Mouse (Mus musculus): ENCODE results near the gene Klk6. TPM values are rescaled to one million over a fixed set of nuclear protein-coding genes. Genes with fewer than 3 reads are reported as not detected.

The Klk6 gene
- polyA plus RNA-seq, 1 experiment from 2014 or later = not detected

DNA sequence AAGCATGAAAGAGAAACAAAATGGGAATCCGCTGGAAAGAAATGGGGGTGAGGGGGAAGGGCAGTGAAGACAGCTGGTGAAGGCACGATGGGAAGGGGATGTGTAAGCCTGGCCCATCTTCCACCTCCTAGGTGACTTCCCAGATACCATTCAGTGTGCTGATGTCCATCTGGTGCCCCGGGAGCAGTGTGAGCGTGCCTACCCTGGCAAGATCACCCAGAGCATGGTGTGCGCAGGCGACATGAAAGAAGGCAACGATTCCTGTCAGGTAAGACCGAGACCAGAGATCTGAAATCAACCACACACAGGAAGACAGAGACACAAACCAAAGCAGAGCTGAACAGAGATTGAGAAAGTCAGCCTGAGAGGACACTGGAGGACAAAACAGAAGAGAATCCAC is 4.7 kb downstream of the Klk6 start:
- no peak overlapping the region for H3K4me3 ChIP-seq (ENCODE audit: low read depth, low read length)
- no peaks in the 10 kb centered on the region for H3K27me3 ChIP-seq (ENCODE audit: control insufficient read depth, insufficient read depth, low read length)
- H3K9ac ChIP-seq (replicated peaks; ENCODE audit: low read length) = no peak overlapping the region
- H3K27ac ChIP-seq (replicated peaks; ENCODE audit: low read depth, low read length) = no peak overlapping the region
- WGBS = 89% methylated on average over 8 of the region's 8 CpGs
- H3K4me1 ChIP-seq (ENCODE audit: control insufficient read depth, insufficient read depth, low read length) = no peaks in the 10 kb centered on the region
- ATAC-seq (replicated peaks; ENCODE audit: insufficient number of reproducible peaks, low FRiP score, low TSS enrichment, low read depth) (no peak), DNase-seq (ENCODE audit: low spot score) (no peak)
- H3K9me3 ChIP-seq (replicated peaks; ENCODE audit: control insufficient read depth, low read length) = no peaks in the 10 kb centered on the region
- no peak overlapping the region for H3K4me2 ChIP-seq (ENCODE audit: low read depth, low read length)
- no peaks in the 10 kb centered on the region for H3K36me3 ChIP-seq (replicated peaks; ENCODE audit: control insufficient read depth, insufficient read depth, low read depth, low read length)

DNA sequence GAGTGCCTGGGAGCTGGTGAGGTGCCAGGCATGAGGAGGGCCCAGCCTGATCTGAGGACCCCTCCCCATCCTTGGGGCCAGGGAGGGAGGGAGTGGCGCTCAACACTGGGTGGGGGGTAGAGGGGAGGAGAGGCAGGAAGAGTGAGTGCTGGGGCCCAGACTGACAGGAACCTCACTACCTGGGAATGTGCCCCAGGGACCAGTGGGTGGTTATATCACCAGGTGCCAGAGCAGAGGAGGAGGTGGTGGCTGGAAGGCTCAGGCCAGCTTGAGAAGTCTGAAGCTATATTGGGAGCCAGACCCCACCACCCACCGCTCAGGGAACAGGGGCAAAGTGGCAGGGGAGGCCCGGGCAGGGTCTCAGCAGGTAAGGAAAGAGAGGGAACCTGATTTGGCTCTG is 17.4 kb downstream of the Klk6 start, which contains the start of gene Klk5:
Klk5 (plus strand) TSS at position 271 of the 400 bp plus-strand sequence.
- H3K4me1 ChIP-seq (ENCODE audit: control insufficient read depth, insufficient read depth, low read length) = no peaks in the 10 kb centered on the region
- DNase-seq (ENCODE audit: low spot score) = no peak
- H3K27ac ChIP-seq (replicated peaks; ENCODE audit: low read depth, low read length) = no peak within 1 kb of the TSS
- whole genome bisulfite sequencing = 43% methylated on average over 3 of the region's 3 CpGs
- ATAC-seq (replicated peaks; ENCODE audit: insufficient number of reproducible peaks, low FRiP score, low TSS enrichment, low read depth) = no peak
- no peak within 1 kb of the TSS for H3K4me3 ChIP-seq (ENCODE audit: low read depth, low read length)
- no peaks in the 10 kb centered on the region for H3K9me3 ChIP-seq (replicated peaks; ENCODE audit: control insufficient read depth, low read length)
- no peak within 1 kb of the TSS; the same call in 1 of the 2 replicates for H3K4me2 ChIP-seq (ENCODE audit: low read depth, low read length)
- H3K27me3 ChIP-seq (ENCODE audit: control insufficient read depth, insufficient read depth, low read length) = no peaks in the 10 kb centered on the region
- H3K9ac ChIP-seq (replicated peaks; ENCODE audit: low read length) = no peak within 1 kb of the TSS
- no peaks in the 10 kb centered on the region for H3K36me3 ChIP-seq (replicated peaks; ENCODE audit: control insufficient read depth, insufficient read depth, low read depth, low read length)

- ATAC-seq (replicated peaks; ENCODE audit: insufficient number of reproducible peaks, low FRiP score, low TSS enrichment, low read depth) (no peak), DNase-seq (ENCODE audit: low spot score) (no peak)
- Histone ChIP-seq H3K4me2 (ENCODE audit: low read depth, low read length) (no peak overlapping the region), H3K4me1 (ENCODE audit: control insufficient read depth, insufficient read depth, low read length) (no peaks in the 10 kb centered on the region), H3K9ac (replicated peaks; ENCODE audit: low read length) (no peak overlapping the region), H3K36me3 (replicated peaks; ENCODE audit: control insufficient read depth, insufficient read depth, low read depth, low read length) (no peaks in the 10 kb centered on the region), H3K9me3 (replicated peaks; ENCODE audit: control insufficient read depth, low read length) (no peaks in the 10 kb centered on the region), H3K4me3 (ENCODE audit: low read depth, low read length) (no peak overlapping the region), H3K27ac (replicated peaks; ENCODE audit: low read depth, low read length) (no peak overlapping the region), H3K27me3 (ENCODE audit: control insufficient read depth, insufficient read depth, low read length) (no peaks in the 10 kb centered on the region)
- WGBS = 88% methylated on average over 4 of the region's 4 CpGs
Measured at GRCm38 (mm10) chr7:43843801-43844200, 19.5 kb downstream of the Klk6 start.

DNA sequence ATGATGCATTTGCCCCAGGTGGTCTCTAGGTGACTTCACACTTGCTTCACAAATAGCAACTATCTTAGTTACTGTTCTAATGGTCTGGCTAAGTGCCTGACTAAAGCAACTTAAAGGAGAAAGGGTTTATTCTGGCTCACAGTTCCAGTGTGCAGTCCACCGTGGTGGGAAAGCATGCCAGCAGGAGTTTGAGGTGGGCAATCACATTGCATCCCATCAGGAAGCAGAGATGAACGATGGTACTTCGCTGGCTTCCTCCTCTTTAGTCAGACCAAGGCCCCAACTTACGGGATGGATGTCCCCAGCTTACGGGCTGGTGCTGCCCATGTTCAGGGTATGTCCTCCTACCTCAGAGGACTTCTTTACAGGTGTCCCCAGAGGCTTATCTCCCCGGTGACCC is 27.3 kb downstream of the Klk6 start:
- no peak overlapping the region for H3K4me3 ChIP-seq (ENCODE audit: low read depth, low read length)
- no peak overlapping the region for H3K27ac ChIP-seq (replicated peaks; ENCODE audit: low read depth, low read length)
- no peak overlapping the region for H3K9ac ChIP-seq (replicated peaks; ENCODE audit: low read length)
- no peaks in the 10 kb centered on the region for H3K36me3 ChIP-seq (replicated peaks; ENCODE audit: control insufficient read depth, insufficient read depth, low read depth, low read length)
- H3K27me3 ChIP-seq (ENCODE audit: control insufficient read depth, insufficient read depth, low read length) = no peaks in the 10 kb centered on the region
- 94% methylated on average over 6 of the region's 6 CpGs for WGBS
- DNase-seq (ENCODE audit: low spot score) (no peak), ATAC-seq (replicated peaks; ENCODE audit: insufficient number of reproducible peaks, low FRiP score, low TSS enrichment, low read depth) (no peak)
- no peaks in the 10 kb centered on the region for H3K4me1 ChIP-seq (ENCODE audit: control insufficient read depth, insufficient read depth, low read length)
- H3K9me3 ChIP-seq (replicated peaks; ENCODE audit: control insufficient read depth, low read length) = no peaks in the 10 kb centered on the region
- H3K4me2 ChIP-seq (ENCODE audit: low read depth, low read length) = no peak overlapping the region

GRCm38 (mm10) chr7:43854642-43855380 is 30.5 kb downstream of the Klk6 start:
- H3K4me2 ChIP-seq (ENCODE audit: low read depth, low read length) = no peak overlapping the region
- H3K9ac ChIP-seq (replicated peaks; ENCODE audit: low read length) = no peak overlapping the region
- no peaks in the 10 kb centered on the region for H3K36me3 ChIP-seq (replicated peaks; ENCODE audit: control insufficient read depth, insufficient read depth, low read depth, low read length)
- no peak for DNase-seq (ENCODE audit: low spot score)
- H3K4me1 ChIP-seq (ENCODE audit: control insufficient read depth, insufficient read depth, low read length) = no peaks in the 10 kb centered on the region
- H3K4me3 ChIP-seq (ENCODE audit: low read depth, low read length) = no peak overlapping the region
- no peak for ATAC-seq (replicated peaks; ENCODE audit: insufficient number of reproducible peaks, low FRiP score, low TSS enrichment, low read depth)
- H3K27ac ChIP-seq (replicated peaks; ENCODE audit: low read depth, low read length) = no peak overlapping the region
- 74% methylated on average over 9 of the region's 9 CpGs for WGBS
- H3K9me3 ChIP-seq (replicated peaks; ENCODE audit: control insufficient read depth, low read length) = no peaks in the 10 kb centered on the region
- no peaks in the 10 kb centered on the region for H3K27me3 ChIP-seq (ENCODE audit: control insufficient read depth, insufficient read depth, low read length)

DNA sequence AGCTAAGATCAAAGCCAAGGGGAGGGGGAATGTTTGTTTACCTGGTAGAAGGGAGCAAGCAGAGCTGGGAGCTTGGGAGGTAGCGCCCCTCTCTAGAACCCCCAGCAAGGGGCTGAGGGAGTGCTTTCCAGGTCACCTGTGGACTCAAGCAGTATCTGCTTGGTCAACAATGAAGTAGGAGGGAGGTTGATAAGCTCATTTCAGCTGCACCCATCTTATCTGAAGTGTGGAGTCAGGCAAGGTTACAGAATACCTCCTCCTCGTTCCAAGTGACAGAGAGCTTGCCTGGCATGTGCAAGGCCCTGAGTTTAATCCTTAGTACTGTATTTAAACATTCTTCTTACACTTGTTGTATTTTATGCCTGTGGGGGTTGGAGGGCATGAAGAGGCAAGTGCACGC is 31.4 kb downstream of the Klk6 start:
- no peak overlapping the region for H3K4me2 ChIP-seq (ENCODE audit: low read depth, low read length)
- WGBS = 75% methylated on average over 3 of the region's 3 CpGs
- no peaks in the 10 kb centered on the region for H3K27me3 ChIP-seq (ENCODE audit: control insufficient read depth, insufficient read depth, low read length)
- no peak overlapping the region for H3K4me3 ChIP-seq (ENCODE audit: low read depth, low read length)
- DNase-seq (ENCODE audit: low spot score) = no peak
- H3K9me3 ChIP-seq (replicated peaks; ENCODE audit: control insufficient read depth, low read length) = no peaks in the 10 kb centered on the region; the same call in 1 of the 2 replicates
- H3K27ac ChIP-seq (replicated peaks; ENCODE audit: low read depth, low read length) = no peak overlapping the region
- H3K9ac ChIP-seq (replicated peaks; ENCODE audit: low read length) = no peak overlapping the region
- H3K36me3 ChIP-seq (replicated peaks; ENCODE audit: control insufficient read depth, insufficient read depth, low read depth, low read length) = no peaks in the 10 kb centered on the region
- ATAC-seq (replicated peaks; ENCODE audit: insufficient number of reproducible peaks, low FRiP score, low TSS enrichment, low read depth) = no peak
- H3K4me1 ChIP-seq (ENCODE audit: control insufficient read depth, insufficient read depth, low read length) = no peaks in the 10 kb centered on the region

DNA sequence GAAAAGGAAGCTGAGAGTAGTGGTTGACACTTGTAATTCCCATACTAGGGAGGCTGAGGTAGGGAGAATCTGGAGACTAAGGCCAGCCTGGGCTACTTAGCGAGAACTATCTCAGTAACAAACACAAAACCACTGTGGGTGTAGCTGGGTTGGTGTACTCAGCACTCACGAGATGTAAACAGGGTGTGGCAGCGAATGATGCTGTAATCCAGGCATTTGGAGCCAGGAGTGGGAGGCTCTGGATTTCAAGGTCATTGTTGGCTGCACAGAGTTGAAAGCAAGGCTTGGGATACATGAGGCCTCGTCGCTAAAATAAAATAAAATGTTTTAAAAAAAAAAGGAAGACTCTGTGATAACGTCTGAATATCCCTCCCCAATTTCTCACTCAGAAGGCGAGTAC is 32.0 kb downstream of the Klk6 start:
- H3K36me3 ChIP-seq (replicated peaks; ENCODE audit: control insufficient read depth, insufficient read depth, low read depth, low read length) = no peaks in the 10 kb centered on the region
- no peaks in the 10 kb centered on the region for H3K4me1 ChIP-seq (ENCODE audit: control insufficient read depth, insufficient read depth, low read length)
- H3K4me3 ChIP-seq (ENCODE audit: low read depth, low read length) = no peak overlapping the region
- no peaks in the 10 kb centered on the region; the same call in 1 of the 2 replicates for H3K9me3 ChIP-seq (replicated peaks; ENCODE audit: control insufficient read depth, low read length)
- DNase-seq (ENCODE audit: low spot score) (no peak), ATAC-seq (replicated peaks; ENCODE audit: insufficient number of reproducible peaks, low FRiP score, low TSS enrichment, low read depth) (no peak)
- no peak overlapping the region for H3K9ac ChIP-seq (replicated peaks; ENCODE audit: low read length)
- H3K27me3 ChIP-seq (ENCODE audit: control insufficient read depth, insufficient read depth, low read length) = no peaks in the 10 kb centered on the region
- no peak overlapping the region for H3K4me2 ChIP-seq (ENCODE audit: low read depth, low read length)
- WGBS = 72% methylated on average over 7 of the region's 7 CpGs
- no peak overlapping the region for H3K27ac ChIP-seq (replicated peaks; ENCODE audit: low read depth, low read length)

DNA sequence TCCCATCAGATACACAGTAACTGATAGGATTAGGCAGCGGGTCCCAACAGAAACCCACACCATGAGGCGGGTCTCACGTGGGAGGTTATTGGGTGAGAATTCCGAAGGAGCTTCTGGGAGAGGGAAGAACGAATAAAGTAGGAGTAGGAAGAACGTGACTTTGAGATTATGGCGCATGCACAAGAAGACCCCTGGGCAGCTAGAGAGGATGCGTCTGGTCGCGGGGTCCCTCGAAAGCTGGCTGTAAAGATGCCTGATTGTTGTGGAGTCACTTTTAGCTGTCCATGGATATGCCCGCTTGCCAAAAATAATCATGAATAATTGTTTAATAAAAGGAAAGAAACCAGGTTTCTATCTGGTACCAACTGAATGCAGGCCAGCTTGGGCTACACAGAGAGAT is 33.2 kb downstream of the Klk6 start:
- ATAC-seq (replicated peaks; ENCODE audit: insufficient number of reproducible peaks, low FRiP score, low TSS enrichment, low read depth) = no peak
- DNase-seq (ENCODE audit: low spot score) = no peak

More for the DNA sequence above, 33.2 kb downstream of the Klk6 start:
- no peak overlapping the region for H3K27ac ChIP-seq (replicated peaks; ENCODE audit: low read depth, low read length)
- no peak overlapping the region for H3K4me2 ChIP-seq (ENCODE audit: low read depth, low read length)
- no peaks in the 10 kb centered on the region for H3K4me1 ChIP-seq (ENCODE audit: control insufficient read depth, insufficient read depth, low read length)
- H3K9me3 ChIP-seq (replicated peaks; ENCODE audit: control insufficient read depth, low read length) = no peaks in the 10 kb centered on the region; the same call in 1 of the 2 replicates
- no peaks in the 10 kb centered on the region for H3K36me3 ChIP-seq (replicated peaks; ENCODE audit: control insufficient read depth, insufficient read depth, low read depth, low read length)
- H3K4me3 ChIP-seq (ENCODE audit: low read depth, low read length) = no peak overlapping the region
- no peak overlapping the region for H3K9ac ChIP-seq (replicated peaks; ENCODE audit: low read length)
- 92% methylated on average over 12 of the region's 12 CpGs for WGBS
- H3K27me3 ChIP-seq (ENCODE audit: control insufficient read depth, insufficient read depth, low read length) = no peaks in the 10 kb centered on the region
